Mouse (Mus musculus) hindbrain, embryonic 10.5 days (tissue): Measurements from ENCODE around the gene Timp3. TPM values are rescaled to one million over a fixed set of nuclear protein-coding genes. Genes with fewer than 3 reads are reported as not detected.

Experiments used
- DNase-seq: peaks from one replicate; pipeline ENCODE4 v3.0.0-alpha.2; 2017; ENCODE audit warnings: low spot score
- H3K27ac ChIP-seq: fragments of 300-500 bp; sonication (generic); 2 replicates; pipeline ENCODE4 v1.5.1; 2016; ENCODE audit warnings: mild to moderate bottlenecking, moderate library complexity
- H3K27me3 ChIP-seq: fragments of 300-500 bp; sonication (generic); 2 replicates; pipeline ENCODE4 v1.6.1; 2016; ENCODE audit warnings: mild to moderate bottlenecking; ENCODE audit not compliant: poor library complexity, insufficient read depth, severe bottlenecking
- H3K36me3 ChIP-seq: fragments of 300-500 bp; sonication (generic); 2 replicates; pipeline ENCODE4 v1.6.1; 2016; ENCODE audit warnings: mild to moderate bottlenecking, moderate library complexity
- H3K4me1 ChIP-seq: fragments of 300-500 bp; sonication (generic); replicated peaks from 2 replicates; pipeline ENCODE4 v1.6.1; 2016; ENCODE audit warnings: mild to moderate bottlenecking
- H3K4me3 ChIP-seq: fragments of 300-500 bp; sonication (generic); 2 replicates; pipeline ENCODE4 v1.5.1; 2016; ENCODE audit warnings: mild to moderate bottlenecking, moderate library complexity
- H3K9me3 ChIP-seq: fragments of 300-500 bp; sonication (generic); 2 replicates; pipeline ENCODE4 v1.6.1; 2016; ENCODE audit warnings: mild to moderate bottlenecking, moderate library complexity
- WGBS: fragments of 180-500 bp; shearing (Covaris S2); methylation state at CpG from one replicate; pipeline ENCODE4 v1.1.7; 2016; 5-methylcytosine and 5-hydroxymethylcytosine counted together
- polyA plus RNA-seq: library from polyadenylated mRNA; unstranded; fragments of >200 nt; fragmentation: Nextera tagmentation; extraction: Ambion mirVana; gene quantifications from 2 replicates; pipeline ENCODE4 v1.2.1, GENCODE M21; 2016

The Timp3 gene
- 24.8 and 31.4 TPM in 2 replicates for polyA plus RNA-seq

- Histone ChIP-seq H3K27me3 (peaks cover 50% of the 10 kb centered on the region), H3K4me1 (peaks cover 60% of the 10 kb centered on the region), H3K36me3 (no peaks in the 10 kb centered on the region), H3K27ac (peak within 1 kb of the TSS; percentile 82), H3K9me3 (no peaks in the 10 kb centered on the region), H3K4me3 (peak within 1 kb of the TSS; percentile 71)
- peak; percentile 84 for DNase-seq
- under 1% methylated on average over 65 of the region's 65 CpGs for WGBS
Measured at GRCm38 (mm10) chr10:86300293-86301116, at the start of gene Timp3. Gene Timp3, plus strand, starts transcription at chr10:86300372.

- Histone ChIP-seq H3K4me1 (0 out of 2 replicates have a peak, but pooled peaks cover 4% of the 10 kb centered on the region), H3K36me3 (no peaks in the 10 kb centered on the region), H3K4me3 (no peak overlapping the region), H3K27me3 (no peaks in the 10 kb centered on the region), H3K9me3 (no peaks in the 10 kb centered on the region), H3K27ac (no peak overlapping the region)
- WGBS, result 51% methylated on average over 4 of the region's 4 CpGs
- DNase-seq, result peak; percentile 5
Measured at GRCm38 (mm10) chr10:86256221-86256620, 44.0 kb upstream of the Timp3 start.

GRCm38 (mm10) chr10:86257045-86257444, 43.1 kb upstream of the Timp3 start:
- H3K27me3 ChIP-seq, result no peaks in the 10 kb centered on the region
- 80% methylated on average over 3 of the region's 3 CpGs for WGBS
- no peak overlapping the region for H3K4me3 ChIP-seq
- no peak overlapping the region for H3K27ac ChIP-seq
- H3K36me3 ChIP-seq, result no peaks in the 10 kb centered on the region
- no peak for DNase-seq
- no peaks in the 10 kb centered on the region for H3K9me3 ChIP-seq
- H3K4me1 ChIP-seq, result 0 out of 2 replicates have a peak, but pooled peaks cover 4% of the 10 kb centered on the region

- no peak for DNase-seq
- H3K9me3 ChIP-seq, result no peaks in the 10 kb centered on the region
- H3K27ac ChIP-seq, result no peak overlapping the region
- H3K36me3 ChIP-seq, result no peaks in the 10 kb centered on the region
- WGBS, result 80% methylated on average over 4 of the region's 4 CpGs
- no peaks in the 10 kb centered on the region for H3K27me3 ChIP-seq
- H3K4me3 ChIP-seq, result no peak overlapping the region
- 0 out of 2 replicates have a peak, but pooled peaks cover 4% of the 10 kb centered on the region for H3K4me1 ChIP-seq
Measured at GRCm38 (mm10) chr10:86258046-86258445, 42.1 kb upstream of the Timp3 start.

GRCm38 (mm10) chr10:86258992-86259391, 41.2 kb upstream of the Timp3 start:
- Histone ChIP-seq H3K9me3 (no peaks in the 10 kb centered on the region), H3K36me3 (no peaks in the 10 kb centered on the region), H3K4me1 (0 out of 2 replicates have a peak, but pooled peaks cover 4% of the 10 kb centered on the region), H3K27me3 (no peaks in the 10 kb centered on the region), H3K27ac (no peak overlapping the region), H3K4me3 (no peak overlapping the region)
- 81% methylated on average over 3 of the region's 3 CpGs for WGBS
- DNase-seq, result no peak

GRCm38 (mm10) chr10:86261725-86262124, 38.4 kb upstream of the Timp3 start:
- Histone ChIP-seq H3K9me3 (no peaks in the 10 kb centered on the region), H3K4me1 (no peaks in the 10 kb centered on the region), H3K27ac (no peak overlapping the region), H3K4me3 (no peak overlapping the region), H3K36me3 (no peaks in the 10 kb centered on the region), H3K27me3 (no peaks in the 10 kb centered on the region)
- 85% methylated on average over 2 of the region's 2 CpGs for WGBS
- DNase-seq, result no peak

- no peak overlapping the region for H3K27ac ChIP-seq
- no peak overlapping the region for H3K4me3 ChIP-seq
- no peaks in the 10 kb centered on the region for H3K27me3 ChIP-seq
- DNase-seq, result no peak
- no peaks in the 10 kb centered on the region for H3K9me3 ChIP-seq
- H3K4me1 ChIP-seq, result no peaks in the 10 kb centered on the region
- 82% methylated on average over 9 of the region's 9 CpGs for WGBS
- H3K36me3 ChIP-seq, result no peaks in the 10 kb centered on the region
Measured at GRCm38 (mm10) chr10:86264618-86265017, 35.6 kb upstream of the Timp3 start.

GRCm38 (mm10) chr10:86270254-86270653, 29.9 kb upstream of the Timp3 start:
- H3K27me3 ChIP-seq, result no peaks in the 10 kb centered on the region
- H3K27ac ChIP-seq, result no peak overlapping the region
- no peaks in the 10 kb centered on the region for H3K9me3 ChIP-seq
- DNase-seq, result no peak
- no peaks in the 10 kb centered on the region for H3K36me3 ChIP-seq
- no peak overlapping the region for H3K4me3 ChIP-seq
- peaks cover 6% of the 10 kb centered on the region; the same call in 1 of the 2 replicates for H3K4me1 ChIP-seq
- WGBS, result 72% methylated on average over 3 of the region's 3 CpGs

GRCm38 (mm10) chr10:86272826-86273225, 27.3 kb upstream of the Timp3 start:
- WGBS, result 83% methylated on average over 3 of the region's 3 CpGs

GRCm38 (mm10) chr10:86273410-86274191, 26.6 kb upstream of the Timp3 start:
- peak; percentile 26 for DNase-seq
- H3K4me3 ChIP-seq, result no peak overlapping the region
- WGBS, result 62% methylated on average over 19 of the region's 19 CpGs
- no peaks in the 10 kb centered on the region for H3K36me3 ChIP-seq
- peaks cover 6% of the 10 kb centered on the region; the same call in 1 of the 2 replicates for H3K4me1 ChIP-seq
- no peaks in the 10 kb centered on the region for H3K27me3 ChIP-seq
- no peaks in the 10 kb centered on the region for H3K9me3 ChIP-seq
- H3K27ac ChIP-seq, result peak overlapping the region; percentile 66

More at GRCm38 (mm10) chr10:86272826-86273225, 27.3 kb upstream of the Timp3 start:
- Histone ChIP-seq H3K36me3 (no peaks in the 10 kb centered on the region), H3K4me1 (peaks cover 6% of the 10 kb centered on the region; the same call in 1 of the 2 replicates), H3K4me3 (no peak overlapping the region), H3K9me3 (no peaks in the 10 kb centered on the region), H3K27me3 (no peaks in the 10 kb centered on the region), H3K27ac (no peak overlapping the region)
- DNase-seq, result no peak

GRCm38 (mm10) chr10:86275585-86275984, 24.6 kb upstream of the Timp3 start:
- Histone ChIP-seq H3K27me3 (no peaks in the 10 kb centered on the region), H3K9me3 (no peaks in the 10 kb centered on the region), H3K4me1 (peaks cover 6% of the 10 kb centered on the region; the same call in 1 of the 2 replicates), H3K27ac (no peak overlapping the region), H3K4me3 (no peak overlapping the region), H3K36me3 (no peaks in the 10 kb centered on the region)
- 90% methylated on average over 5 of the region's 5 CpGs for WGBS
- DNase-seq, result no peak

- Histone ChIP-seq H3K27ac (no peak overlapping the region), H3K36me3 (no peaks in the 10 kb centered on the region), H3K4me3 (no peak overlapping the region), H3K4me1 (peaks cover 6% of the 10 kb centered on the region; the same call in 1 of the 2 replicates), H3K9me3 (no peaks in the 10 kb centered on the region), H3K27me3 (no peaks in the 10 kb centered on the region)
- 91% methylated on average over 5 of the region's 5 CpGs for WGBS
- no peak for DNase-seq
Measured at GRCm38 (mm10) chr10:86277327-86277726, 22.8 kb upstream of the Timp3 start.

GRCm38 (mm10) chr10:86278481-86278880, 21.7 kb upstream of the Timp3 start:
- WGBS, result 71% methylated on average over 2 of the region's 2 CpGs
- Histone ChIP-seq H3K4me3 (no peak overlapping the region), H3K36me3 (no peaks in the 10 kb centered on the region), H3K27me3 (no peaks in the 10 kb centered on the region), H3K4me1 (peaks cover 6% of the 10 kb centered on the region; the same call in 1 of the 2 replicates), H3K9me3 (no peaks in the 10 kb centered on the region), H3K27ac (no peak overlapping the region)
- DNase-seq, result no peak
